Mouse (Mus musculus): ENCODE data around the gene Gm10644. TPM values are rescaled to one million over a fixed set of nuclear protein-coding genes. Genes with fewer than 3 reads are reported as not detected.

Gene Gm10644
- total RNA-seq, 2 experiments from 2014 or later, result 0.22 to 0.37 TPM

- DNase-seq (ENCODE audit: low spot score in 2 of 2), result no peak
Observed at GRCm38 (mm10) chr8:83981533-83981932, 26.5 kb upstream of the Gm10644 start.

- no peak for DNase-seq (ENCODE audit: low spot score in 2 of 2)
Observed at GRCm38 (mm10) chr8:83980845-83981244, 25.8 kb upstream of the Gm10644 start.

GRCm38 (mm10) chr8:83980250-83980649, 25.2 kb upstream of the Gm10644 start:
- DNase-seq (ENCODE audit: low spot score in 2 of 2), result no peak

GRCm38 (mm10) chr8:83978200-83978599, 23.2 kb upstream of the Gm10644 start:
- no peak for DNase-seq (ENCODE audit: low spot score in 2 of 2)

GRCm38 (mm10) chr8:83977646-83978045, 22.6 kb upstream of the Gm10644 start:
- no peak for DNase-seq (ENCODE audit: low spot score in 2 of 2)

- peak in 1 of 2 experiments; percentile 28 for DNase-seq (ENCODE audit: low spot score in 2 of 2)
Observed at GRCm38 (mm10) chr8:83976779-83977350, 21.9 kb upstream of the Gm10644 start.

- DNase-seq (ENCODE audit: low spot score in 2 of 2), result no peak
Observed at GRCm38 (mm10) chr8:83976101-83976630, 21.2 kb upstream of the Gm10644 start.

GRCm38 (mm10) chr8:83974521-83974920, 19.5 kb upstream of the Gm10644 start:
- DNase-seq (ENCODE audit: low spot score in 2 of 2), result no peak

- peak in 1 of 2 experiments; percentile 51 for DNase-seq (ENCODE audit: low spot score in 2 of 2)
Observed at GRCm38 (mm10) chr8:83973161-83974031, 18.4 kb upstream of the Gm10644 start.

- DNase-seq (ENCODE audit: low spot score in 2 of 2), result peak; percentile 97 to 98
Observed at GRCm38 (mm10) chr8:83972150-83973120, 17.4 kb upstream of the Gm10644 start, which contains the start of gene Prkaca. Gene Prkaca, plus strand, starts transcription at chr8:83972993.

- DNase-seq (ENCODE audit: low spot score in 2 of 2), result no peak
Observed at GRCm38 (mm10) chr8:83971661-83972060, 16.7 kb upstream of the Gm10644 start.

- no peak for DNase-seq (ENCODE audit: low spot score in 2 of 2)
Observed at GRCm38 (mm10) chr8:83971121-83971520, 16.1 kb upstream of the Gm10644 start.

GRCm38 (mm10) chr8:83967701-83968100, 12.7 kb upstream of the Gm10644 start:
- no peak for DNase-seq (ENCODE audit: low spot score in 2 of 2)

- no peak for DNase-seq (ENCODE audit: low spot score in 2 of 2)
Observed at GRCm38 (mm10) chr8:83964015-83964765, 9.2 kb upstream of the Gm10644 start.

- no peak for DNase-seq (ENCODE audit: low spot score in 2 of 2)
Observed at GRCm38 (mm10) chr8:83956789-83957188, 1.8 kb upstream of the Gm10644 start.

- no peak for DNase-seq (ENCODE audit: low spot score in 2 of 2)
Observed at GRCm38 (mm10) chr8:83955958-83956218, 883 bp upstream of the Gm10644 start.

GRCm38 (mm10) chr8:83954749-83955105, 278 bp downstream of the Gm10644 start:
- DNase-seq (ENCODE audit: low spot score in 2 of 2), result no peak

- no peak for DNase-seq (ENCODE audit: low spot score in 2 of 2)
Observed at GRCm38 (mm10) chr8:83945540-83945939, 9.5 kb downstream of the Gm10644 start.

- DNase-seq (ENCODE audit: low spot score in 2 of 2), result no peak
Observed at GRCm38 (mm10) chr8:83942446-83942845, 12.6 kb downstream of the Gm10644 start.

GRCm38 (mm10) chr8:83941066-83941677, 13.8 kb downstream of the Gm10644 start:
- DNase-seq (ENCODE audit: low spot score in 2 of 2), result no peak
